Mouse (Mus musculus) testis, adult 2 months (tissue): ENCODE data around the gene Bdkrb2.

Source experiments
- CTCF ChIP-seq: fragments of 200-500 bp; IDR thresholded peaks from 2 replicates; pipeline ENCODE4 v1.5.1; 2012; ENCODE audit warnings: low read depth, mild to moderate bottlenecking, inconsistent platforms, low read length, moderate library complexity; ENCODE audit not compliant: control insufficient read depth, insufficient read depth, insufficient replicate concordance
- POLR2A ChIP-seq: fragments of 200-500 bp; IDR thresholded peaks from 2 replicates; pipeline ENCODE4 v1.6.1; 2012; ENCODE audit warnings: low read depth, mild to moderate bottlenecking, inconsistent platforms, low read length, moderate library complexity; ENCODE audit not compliant: control insufficient read depth

DNA sequence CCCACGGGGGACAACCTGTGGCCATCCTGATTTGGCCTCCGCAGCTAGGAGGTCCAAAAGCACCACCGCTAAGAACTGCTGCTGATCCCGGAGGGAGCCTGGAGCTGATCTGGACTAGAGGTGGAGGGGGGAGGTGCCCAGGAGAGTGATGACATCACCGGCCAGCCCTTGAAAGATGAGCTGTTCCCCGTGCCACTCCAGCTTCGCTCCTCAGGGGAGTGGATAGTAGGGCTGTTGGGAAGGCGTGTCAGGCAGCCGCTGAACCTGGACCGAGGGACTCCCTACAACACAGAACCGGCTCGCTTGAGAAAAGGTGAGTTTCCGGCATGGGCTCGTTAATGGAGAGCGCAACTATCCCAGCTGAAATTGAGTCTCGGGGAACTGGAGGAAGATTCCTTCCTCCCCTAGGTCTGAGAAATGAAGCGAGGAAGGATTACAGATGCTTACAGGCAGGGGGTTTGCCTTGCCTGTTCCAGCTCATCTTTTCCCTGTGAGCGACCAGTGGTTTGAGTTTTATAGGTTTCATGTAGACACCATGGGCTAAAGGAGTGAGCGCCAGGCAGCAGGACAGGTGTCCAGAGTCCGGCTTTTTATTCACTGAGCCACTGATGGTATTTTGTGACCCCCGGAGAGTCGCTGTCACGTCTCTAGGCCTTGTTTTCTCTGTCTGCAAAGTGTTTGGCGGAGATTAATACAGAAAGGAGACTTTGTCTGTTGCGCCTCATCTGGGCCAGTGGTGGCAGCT lies at the start of gene Bdkrb2:
- TF ChIP-seq POLR2A (no peak), CTCF (no peak)
